Comparison of ENCODE assay signal across 8 mouse cellular contexts in the genomic region with DNA sequence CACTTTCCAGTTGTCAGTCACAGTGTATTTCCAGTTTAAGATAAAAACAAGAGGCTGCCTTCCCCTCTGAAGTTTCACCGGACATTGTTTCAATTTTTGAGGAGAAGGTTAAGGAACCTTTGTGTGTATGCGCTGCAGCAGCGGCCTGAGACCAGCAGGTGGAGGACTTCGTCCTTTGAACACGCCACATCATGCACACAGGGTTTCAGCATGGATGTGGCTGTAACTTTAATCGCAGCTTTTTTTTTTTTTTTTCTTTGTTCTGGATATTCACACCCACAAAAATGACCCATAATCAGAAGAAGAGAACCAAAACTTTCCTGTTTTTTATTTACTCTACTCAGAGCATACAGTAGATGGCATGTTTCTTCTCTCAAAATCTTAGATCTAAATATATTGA. TPM values are rescaled to one million over a fixed set of nuclear protein-coding genes. Genes with fewer than 3 reads are reported as not detected.
DNase-seq lines count a peak whose midpoint lies in the region; ATAC-seq and TF ChIP-seq lines count a peak whose summit lies in the region.

No protein-coding gene starts in this region.

- no peak overlapping the region for H3K27ac ChIP-seq in testis, adult 2 months (ENCODE audit: control insufficient read depth, insufficient read depth, low read depth, low read length)
- H3K27ac ChIP-seq in intestine, embryonic 15.5 days = no peak overlapping the region
- H3K27ac ChIP-seq in lung, postnatal 0 days (ENCODE audit: low read length) = no peak overlapping the region

- DNase-seq in testis, postnatal 14 days (ENCODE audit: low spot score) = no peak
- DNase-seq in brain, embryonic 14.5 days (ENCODE audit: low read depth) = peak; percentile 91
- DNase-seq in fibroblast of lung, adult 2 months (ENCODE audit: low read depth) = peak; percentile 40
- peak; percentile 86 for DNase-seq in lung, postnatal 0 days (ENCODE audit: low spot score)
- peak; percentile 74 for DNase-seq in retina, embryonic 14.5 days (ENCODE audit: low spot score)
- DNase-seq in left cerebral cortex, adult 11 months (ENCODE audit: low spot score) = no peak

- ATAC-seq in intestine, embryonic 15.5 days = peak; percentile 74
- peak; percentile 77 for ATAC-seq in lung, postnatal 0 days

- no peaks in the 10 kb centered on the region for H3K36me3 ChIP-seq in testis, adult 2 months (ENCODE audit: control insufficient read depth, insufficient read depth, low read length)
- no peaks in the 10 kb centered on the region for H3K36me3 ChIP-seq in intestine, embryonic 15.5 days
- no peaks in the 10 kb centered on the region for H3K36me3 ChIP-seq in lung, postnatal 0 days (ENCODE audit: insufficient read depth, low read length)

- 13% methylated on average over 6 of the region's 6 CpGs for WGBS in intestine, embryonic 15.5 days
- 4% methylated on average over 6 of the region's 6 CpGs for WGBS in lung, postnatal 0 days

- peak; percentile 67; the same call in 1 of the 2 replicates for TF ChIP-seq CTCF in testis, adult 2 months (IDR thresholded peaks at IDR 0.05; ENCODE audit: control insufficient read depth, insufficient read depth, insufficient replicate concordance, low read depth, low read length)
- TF ChIP-seq CTCF in brain, embryonic 14.5 days (IDR thresholded peaks at IDR 0.05; ENCODE audit: borderline replicate concordance, extremely low read depth, insufficient read depth, insufficient read length) = peak; percentile 92
- TF ChIP-seq CTCF in lung, postnatal 0 days (IDR thresholded peaks at IDR 0.05) = peak; percentile 86

- H3K9ac ChIP-seq in intestine, embryonic 15.5 days = no peak overlapping the region
- no peak overlapping the region for H3K9ac ChIP-seq in lung, postnatal 0 days (replicated peaks; ENCODE audit: low read depth)

- H3K4me1 ChIP-seq in testis, adult 2 months (ENCODE audit: control insufficient read depth, insufficient read depth, low read length) = peaks cover 4% of the 10 kb centered on the region
- H3K4me1 ChIP-seq in intestine, embryonic 15.5 days (replicated peaks) = peaks cover 6% of the 10 kb centered on the region; the same call in 1 of the 2 replicates
- peaks cover 8% of the 10 kb centered on the region; the same call in 1 of the 2 replicates for H3K4me1 ChIP-seq in lung, postnatal 0 days (ENCODE audit: insufficient read depth, low read depth, low read length)

- H3K4me3 ChIP-seq in testis, adult 2 months (ENCODE audit: control insufficient read depth, low read depth, low read length) = no peak overlapping the region
- H3K4me3 ChIP-seq in intestine, embryonic 15.5 days (replicated peaks) = no peak overlapping the region
- no peak overlapping the region for H3K4me3 ChIP-seq in lung, postnatal 0 days (ENCODE audit: low read depth, low read length)

- H3K9me3 ChIP-seq in intestine, embryonic 15.5 days = no peaks in the 10 kb centered on the region
- H3K9me3 ChIP-seq in lung, postnatal 0 days (ENCODE audit: low read length) = no peaks in the 10 kb centered on the region

- no peaks in the 10 kb centered on the region for H3K27me3 ChIP-seq in testis, adult 2 months (ENCODE audit: control insufficient read depth, insufficient read depth, low read length)
- H3K27me3 ChIP-seq in intestine, embryonic 15.5 days (replicated peaks) = no peaks in the 10 kb centered on the region
- H3K27me3 ChIP-seq in lung, postnatal 0 days (replicated peaks; ENCODE audit: insufficient read depth, low read length) = no peaks in the 10 kb centered on the region

- H3K4me2 ChIP-seq in intestine, embryonic 15.5 days (replicated peaks) = no peak overlapping the region
- no peak overlapping the region for H3K4me2 ChIP-seq in lung, postnatal 0 days (replicated peaks; ENCODE audit: low read depth, low read length)

- no peak for TF ChIP-seq POLR2A in testis, adult 2 months (IDR thresholded peaks at IDR 0.05; ENCODE audit: control insufficient read depth, low read depth, low read length)
- TF ChIP-seq POLR2A in brain, embryonic 14.5 days (IDR thresholded peaks at IDR 0.05; ENCODE audit: borderline replicate concordance, extremely low read depth, insufficient read depth, insufficient read length, poor library complexity, severe bottlenecking) = no peak

- TF ChIP-seq EP300 in lung, postnatal 0 days (IDR thresholded peaks at IDR 0.05) = no peak

RNA-seq across cellular contexts. Expression of gene Pygl, which starts 3.1 kb away (rescaled TPM):
- polyA plus RNA-seq in testis, adult 2 months (2012; rRNA removed) = 2.0 and 2.9 TPM in 2 replicates
- polyA plus RNA-seq in brain, embryonic 14.5 days (2012; rRNA removed) = 5.0 and 6.6 TPM in 2 replicates
- polyA plus RNA-seq in intestine, embryonic 15.5 days (2015; fragmentation: Nextera tagmentation; extraction: Ambion mirVana) = 24.3 and 24.5 TPM in 2 replicates
- polyA plus RNA-seq in lung, postnatal 0 days (2015; fragmentation: Nextera tagmentation; extraction: Ambion mirVana) = 46.3 and 63.1 TPM in 2 replicates

Comparison
In these comparisons a context has a peak if more than half of its experiments do, and no peak if none do; other contexts are left out.
1. DNase-seq: peak in brain, embryonic 14.5 days (single experiment), fibroblast of lung, adult 2 months (single experiment), lung, postnatal 0 days (single experiment) and retina, embryonic 14.5 days (single experiment); none in testis, postnatal 14 days (single experiment) and left cerebral cortex, adult 11 months (single experiment).
2. Peak in every context shown above with its lines, with median percentiles within 50 percentile points of each other: CTCF ChIP-seq.